Mouse (Mus musculus): ENCODE data around the gene Zfp37.
"Not testable (repeated sequence)": the region's sequence is repeated elsewhere in the genome, so short reads cannot be mapped to it uniquely, and the experiment has no call there.

Gene Zfp37

DNA sequence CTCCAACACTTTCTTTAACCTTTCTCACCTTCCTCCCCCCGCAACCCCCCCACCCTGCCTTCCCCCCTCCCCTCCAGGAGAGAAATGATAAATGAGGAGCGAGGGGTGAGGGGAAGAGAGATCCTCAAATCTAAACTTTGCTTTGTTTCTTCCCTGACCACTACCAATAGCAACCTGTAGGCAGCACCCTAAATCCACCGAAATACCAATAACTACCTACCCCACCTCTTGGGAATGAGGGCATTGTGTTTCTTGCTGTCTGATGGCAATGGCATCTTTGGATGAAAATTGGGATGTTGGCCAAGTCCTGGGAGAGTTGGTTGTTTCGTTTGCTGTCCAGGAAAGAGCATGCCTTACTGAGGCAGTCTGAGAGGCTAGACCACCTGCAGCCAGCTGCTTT, 20.8 kb downstream of the Zfp37 start:
- DNase-seq (ENCODE audit: low spot score in 2 of 2) = no peak

DNA sequence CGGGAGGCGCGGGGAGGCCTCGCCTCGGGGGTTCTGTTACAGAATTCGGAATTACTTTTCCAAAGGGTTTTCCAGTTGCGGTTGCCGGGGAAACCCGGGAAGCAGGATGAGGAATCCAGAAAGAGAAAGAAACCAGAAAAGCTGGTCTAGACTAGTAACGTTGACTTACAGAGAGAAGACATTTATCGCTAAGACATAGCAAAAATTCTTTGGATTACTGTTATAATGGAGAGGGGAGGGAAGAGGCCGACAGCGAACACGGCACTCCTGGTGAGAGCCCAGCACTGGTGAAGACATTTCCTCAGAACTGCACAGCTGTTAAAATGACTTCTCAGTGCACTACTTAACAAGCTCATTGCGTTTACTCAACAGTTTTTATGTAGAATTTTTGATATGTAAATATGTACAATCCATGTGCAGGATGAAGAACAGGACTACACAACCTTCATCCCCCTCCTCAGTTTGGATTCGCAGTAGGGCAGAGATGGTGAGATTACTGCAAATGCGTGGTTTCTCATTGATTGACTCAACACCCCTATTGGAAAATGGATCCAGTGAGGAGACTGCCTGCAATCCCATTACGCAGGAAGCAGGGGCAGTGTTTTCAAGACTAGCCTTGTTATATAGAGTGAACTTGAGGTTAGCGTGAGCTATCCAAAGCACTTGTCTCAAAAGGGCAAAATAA, 22.0 kb downstream of the Zfp37 start:
- DNase-seq (ENCODE audit: low spot score in 2 of 2) = peak in 1 of 2 experiments; percentile 12

DNA sequence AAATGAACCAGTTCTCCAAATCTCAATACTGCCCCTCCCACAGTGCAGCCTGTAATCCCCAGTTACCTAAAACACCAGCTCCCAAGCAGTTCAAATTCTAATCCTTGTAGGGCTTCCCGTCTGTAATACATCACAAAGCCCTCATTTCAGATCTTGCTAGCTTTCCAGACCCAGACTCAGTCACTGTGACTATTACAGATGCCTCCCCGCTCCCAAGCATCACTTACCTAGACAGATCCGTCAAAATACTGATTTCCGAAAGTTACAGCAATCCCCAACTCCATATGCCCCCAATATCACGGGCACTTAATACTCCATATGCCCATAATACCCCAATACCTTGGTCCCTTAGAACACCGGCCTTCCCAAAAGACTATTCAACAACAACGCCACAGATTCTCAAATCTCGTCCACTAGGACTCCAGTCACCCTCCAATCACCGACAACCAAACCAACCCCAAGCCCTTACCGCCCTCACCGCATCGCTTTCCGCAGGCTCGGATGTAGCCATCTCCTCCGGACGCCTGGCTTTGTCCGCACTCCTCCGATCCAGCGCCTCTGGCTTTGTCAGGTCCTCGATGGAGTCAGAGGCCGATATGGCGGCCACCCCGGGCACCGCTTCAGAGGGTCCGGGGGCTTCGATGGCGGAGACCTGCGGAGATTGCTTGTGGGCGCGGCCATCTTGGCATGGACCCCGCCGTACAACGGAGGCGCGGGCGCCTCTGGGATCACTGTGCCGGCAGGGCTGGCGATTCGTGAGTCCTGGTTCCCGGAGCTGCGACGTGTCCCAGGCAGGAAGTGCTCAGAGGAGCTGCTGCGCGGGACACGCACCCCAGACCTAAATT, 22.8 kb downstream of the Zfp37 start:
- peak; percentile 88 to 89 for DNase-seq (ENCODE audit: low spot score in 2 of 2)

DNA sequence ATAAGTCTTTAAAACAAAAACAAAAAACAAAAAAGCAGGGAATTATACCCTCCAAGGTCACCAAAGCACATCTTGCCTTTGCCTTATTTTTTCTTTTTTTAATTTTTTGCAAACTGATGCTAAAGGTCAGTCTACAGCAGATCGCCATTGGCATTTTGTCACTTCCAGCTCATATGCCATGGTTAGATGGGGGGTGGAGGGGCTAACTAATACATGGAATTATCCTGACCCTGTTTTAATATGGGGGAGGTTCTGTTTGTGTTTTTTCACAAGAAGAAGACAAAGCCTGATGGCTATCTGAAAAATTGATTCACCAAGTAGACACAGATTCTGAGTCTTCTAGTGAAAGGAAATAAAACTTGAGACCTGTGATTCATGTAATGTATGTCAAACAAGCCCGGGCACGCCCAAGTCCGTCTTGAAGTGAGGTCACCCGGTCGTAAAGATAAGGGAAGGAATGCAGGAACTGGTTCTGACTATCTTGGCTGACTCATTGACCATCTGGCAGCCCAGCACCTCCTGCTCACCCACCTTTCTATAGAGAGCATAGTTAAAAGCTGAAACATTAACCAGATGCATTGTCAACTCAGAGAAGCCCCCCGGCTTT, 30.8 kb downstream of the Zfp37 start:
- no peak for DNase-seq (ENCODE audit: low spot score in 2 of 2)

DNA sequence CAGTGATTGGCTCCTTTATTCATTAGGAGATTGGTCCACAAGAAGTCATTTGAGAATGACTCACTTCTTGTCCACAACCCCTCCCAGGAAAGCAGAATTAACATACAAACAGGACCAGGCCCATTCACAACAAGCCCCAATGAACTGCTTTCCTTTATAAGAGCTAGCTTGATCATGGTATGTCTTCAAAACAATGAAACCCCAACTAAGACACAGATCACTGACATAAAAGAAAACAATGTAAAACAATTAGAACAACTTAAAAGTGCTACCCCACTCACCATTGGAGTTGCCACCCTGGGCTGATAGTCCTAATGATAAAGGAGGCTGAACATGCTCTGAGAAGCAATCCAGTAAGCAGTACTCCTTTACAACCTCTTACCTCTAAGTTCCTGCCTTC, 42.1 kb downstream of the Zfp37 start:
- DNase-seq (ENCODE audit: low spot score in 2 of 2) = no peak

DNA sequence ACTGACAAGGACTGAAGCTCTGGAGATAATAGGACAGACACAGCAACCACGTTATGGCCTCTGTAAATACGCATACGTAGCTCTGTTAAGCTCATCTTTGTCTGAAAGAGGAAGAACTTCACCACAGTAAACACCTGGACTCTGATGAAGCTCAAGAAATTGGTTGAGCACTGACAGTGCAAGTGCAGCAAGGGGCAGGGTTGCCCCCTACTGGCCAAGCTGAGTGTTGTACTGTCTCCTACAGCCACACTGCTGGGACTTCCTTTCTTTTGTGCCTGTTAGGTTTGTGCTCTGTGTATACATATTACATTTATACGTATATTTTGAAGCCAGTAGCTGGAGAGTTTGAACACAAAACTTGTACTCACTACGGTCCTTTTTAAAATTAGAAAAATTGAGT, 53.6 kb downstream of the Zfp37 start:
- DNase-seq (ENCODE audit: low spot score in 2 of 2) = no peak

DNA sequence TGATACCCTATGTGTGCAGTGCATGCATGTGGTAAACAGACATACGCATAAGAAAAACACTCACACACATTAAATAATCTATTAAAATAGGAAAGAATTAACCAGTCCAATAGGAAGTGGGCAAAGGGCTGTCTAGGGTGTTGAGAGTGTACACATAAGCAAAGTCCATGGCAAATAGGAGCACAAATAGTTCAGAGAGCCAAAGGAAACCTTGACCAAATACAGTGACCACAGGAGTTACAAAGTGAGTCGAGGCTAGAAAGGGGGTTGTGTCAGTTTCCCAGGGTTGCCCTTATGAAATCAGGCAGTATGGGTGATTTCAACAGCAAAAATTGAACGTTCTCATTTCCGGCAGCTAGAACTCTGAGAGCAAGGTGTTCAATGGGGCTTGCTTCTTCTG, 56.4 kb downstream of the Zfp37 start:
- no peak for DNase-seq (ENCODE audit: low spot score in 2 of 2)

DNA sequence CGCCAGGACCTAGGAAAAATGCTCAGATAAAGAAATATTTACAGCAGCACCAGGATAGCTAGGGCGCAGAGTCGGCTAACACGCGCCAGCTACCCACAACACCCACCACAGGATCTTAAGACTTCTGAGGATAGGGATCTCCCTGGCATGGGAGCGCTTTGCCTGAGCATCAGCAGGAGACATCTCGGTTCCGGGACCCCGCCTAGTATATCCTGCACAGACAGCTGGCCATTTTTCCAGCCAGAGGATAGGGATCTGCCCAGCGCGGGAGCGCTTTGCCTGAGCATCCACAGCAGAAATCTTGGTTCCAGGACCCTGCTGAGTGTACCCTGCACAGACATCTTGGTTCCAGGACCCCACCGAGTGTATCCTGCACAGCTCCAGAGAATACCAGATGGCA, 63.2 kb downstream of the Zfp37 start:
- DNase-seq (ENCODE audit: low spot score in 2 of 2) = not testable (repeated sequence)

DNA sequence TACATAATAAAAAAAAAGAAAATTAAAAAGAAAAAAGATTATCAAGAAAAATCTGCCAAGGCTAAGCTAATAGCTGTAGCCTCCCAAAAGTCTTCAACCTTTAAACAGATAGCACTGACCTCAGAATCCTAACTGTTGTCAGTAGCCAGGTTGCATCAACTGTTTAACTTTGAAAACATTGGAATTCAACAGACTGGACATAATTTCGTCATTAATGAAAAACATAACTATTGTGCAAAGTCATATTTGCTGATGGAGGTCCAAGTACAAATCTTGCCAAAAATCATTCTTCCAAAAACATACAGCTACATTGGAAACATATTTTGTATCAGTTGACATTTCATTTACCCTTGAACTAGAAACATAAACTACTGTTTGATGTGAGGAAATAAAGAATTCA, 72.4 kb downstream of the Zfp37 start:
- no peak for DNase-seq (ENCODE audit: low spot score in 2 of 2)

DNA sequence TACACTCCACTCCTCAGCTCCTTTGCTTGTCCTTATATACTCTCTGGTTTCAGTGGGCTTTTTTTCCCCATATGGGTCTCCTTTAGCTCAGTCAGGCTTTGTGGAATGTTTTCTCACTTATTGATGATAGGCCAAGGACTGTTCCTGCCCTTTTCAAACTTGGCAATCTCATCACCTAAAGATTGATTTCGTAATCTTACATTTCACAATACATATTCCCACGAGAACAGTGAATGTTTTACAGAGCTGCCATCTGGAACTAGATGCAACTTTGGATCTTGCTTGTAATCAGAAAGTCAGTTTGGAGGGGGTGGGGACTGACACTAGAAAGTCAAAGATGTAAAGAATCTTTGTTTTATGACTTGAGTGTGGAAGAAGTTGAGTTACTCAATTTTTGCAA, 80.0 kb downstream of the Zfp37 start, which contains the start of gene Mup21:
TSS of gene Mup21 (minus strand) at position 53 of the 400 bp plus-strand sequence.
- DNase-seq (ENCODE audit: low spot score in 2 of 2) = no peak

All from heart, adult 9 months (tissue).